Mouse (Mus musculus) lung, embryonic 16.5 days (tissue): ENCODE measurements around the gene Kctd21. TPM values are rescaled to one million over a fixed set of nuclear protein-coding genes. Genes with fewer than 3 reads are reported as not detected.

Experiments
- ATAC-seq: fragments of 200-750 bp; cut with Nextera tagmentation; 2 replicates; pipeline ENCODE4 v1.8.0; 2017; ENCODE audit warnings: low read depth, mild to moderate bottlenecking, moderate library complexity
- H3K27ac ChIP-seq: fragments of 300-500 bp; sonication (generic); 2 replicates; pipeline ENCODE4 v1.5.1; 2014; ENCODE audit warnings: mild to moderate bottlenecking, control low read depth, low read length
- H3K27me3 ChIP-seq: fragments of 300-500 bp; sonication (generic); 2 replicates; pipeline ENCODE4 v1.6.1; 2014; ENCODE audit warnings: low read depth, low read length, mixed read lengths; ENCODE audit not compliant: control insufficient read depth, insufficient read depth
- H3K36me3 ChIP-seq: fragments of 300-500 bp; sonication (generic); 2 replicates; pipeline ENCODE4 v1.6.1; 2014; ENCODE audit warnings: low read length; ENCODE audit not compliant: control insufficient read depth, insufficient read depth
- H3K4me1 ChIP-seq: fragments of 300-500 bp; sonication (generic); replicated peaks from 2 replicates; pipeline ENCODE4 v1.6.1; 2014; ENCODE audit warnings: low read length, mixed read lengths; ENCODE audit not compliant: control insufficient read depth, insufficient read depth
- H3K4me2 ChIP-seq: fragments of 300-500 bp; sonication (generic); 2 replicates; pipeline ENCODE4 v1.6.1; 2014; ENCODE audit warnings: low read depth, low read length, control low read depth
- H3K4me3 ChIP-seq: fragments of 300-500 bp; sonication (generic); 2 replicates; pipeline ENCODE4 v1.5.1; 2014; ENCODE audit warnings: mild to moderate bottlenecking, low read length, control low read depth
- H3K9ac ChIP-seq: fragments of 300-500 bp; sonication (generic); 2 replicates; pipeline ENCODE4 v1.6.1; 2014; ENCODE audit warnings: low read length, control low read depth
- H3K9me3 ChIP-seq: fragments of 300-500 bp; sonication (generic); 2 replicates; pipeline ENCODE4 v1.6.1; 2016; ENCODE audit warnings: low read length; ENCODE audit not compliant: control insufficient read depth
- WGBS: fragments of 180-500 bp; shearing (Covaris S2); extraction: QIAGEN DNeasy Blood & Tissue Kit; methylation state at CpG from one replicate; pipeline ENCODE4 v1.1.7; 2014; 5-methylcytosine and 5-hydroxymethylcytosine counted together
- polyA plus RNA-seq: library from polyadenylated mRNA; unstranded; fragments of >200 nt; fragmentation: Nextera tagmentation; extraction: Ambion mirVana; gene quantifications from 2 replicates; pipeline ENCODE4 v1.2.1, GENCODE M21; 2015

The Kctd21 gene
- polyA plus RNA-seq, 1 experiment from 2014 or later, result 5.5 TPM

- no peaks in the 10 kb centered on the region for H3K9me3 ChIP-seq
- H3K27ac ChIP-seq, result no peak overlapping the region
- H3K27me3 ChIP-seq, result no peaks in the 10 kb centered on the region
- 84% methylated on average over 7 of the region's 7 CpGs for WGBS
- ATAC-seq, result peak; percentile 63; the same call in 1 of the 2 replicates
- no peak overlapping the region for H3K4me3 ChIP-seq
- H3K4me1 ChIP-seq, result peaks cover 4% of the 10 kb centered on the region; the same call in 1 of the 2 replicates
- no peak overlapping the region for H3K9ac ChIP-seq
- H3K36me3 ChIP-seq, result peaks cover 64% of the 10 kb centered on the region
- no peak overlapping the region for H3K4me2 ChIP-seq
These were observed 54.1 kb downstream of the Kctd21 start for GRCm38 (mm10) chr7:97386106-97386805.

DNA sequence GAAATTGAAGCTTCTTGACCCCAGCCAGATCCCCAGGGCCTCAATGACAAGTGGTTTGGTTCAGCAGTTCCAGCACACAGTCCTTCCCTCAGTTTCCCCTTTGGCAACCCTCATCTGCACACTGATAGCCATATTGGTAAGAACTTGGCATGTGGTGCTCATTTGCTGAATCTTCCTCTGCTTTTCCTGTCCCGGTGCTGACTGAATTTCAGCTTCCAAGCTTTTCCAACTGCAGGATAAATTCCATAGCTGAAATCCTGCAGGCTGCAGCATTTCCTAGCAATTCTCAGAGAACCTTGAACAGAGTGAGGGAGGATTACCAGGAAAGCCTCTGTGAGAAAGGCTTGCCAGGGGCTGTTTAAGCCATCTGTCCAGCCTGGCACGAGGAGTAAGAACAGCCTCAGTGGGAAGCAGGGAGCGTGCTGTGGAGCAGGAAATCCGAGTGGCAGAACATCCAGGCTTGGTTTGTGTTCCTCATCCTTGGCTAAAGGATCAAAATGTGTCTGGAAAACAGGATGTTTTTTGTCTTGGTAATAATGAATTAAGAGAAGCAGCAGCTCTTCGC lies 54.8 kb downstream of the Kctd21 start:
- no peak overlapping the region for H3K9ac ChIP-seq
- H3K27me3 ChIP-seq, result no peaks in the 10 kb centered on the region
- H3K4me3 ChIP-seq, result no peak overlapping the region
- H3K27ac ChIP-seq, result peak overlapping the region; percentile 12; the same call in 1 of the 2 replicates
- WGBS, result 89% methylated on average over 5 of the region's 5 CpGs
- no peaks in the 10 kb centered on the region for H3K9me3 ChIP-seq
- no peak for ATAC-seq
- H3K4me1 ChIP-seq, result peaks cover 7% of the 10 kb centered on the region; the same call in 1 of the 2 replicates
- H3K4me2 ChIP-seq, result no peak overlapping the region
- H3K36me3 ChIP-seq, result peaks cover 59% of the 10 kb centered on the region

GRCm38 (mm10) chr7:97387561-97388147 lies 55.5 kb downstream of the Kctd21 start:
- H3K9me3 ChIP-seq, result no peaks in the 10 kb centered on the region
- no peak overlapping the region for H3K27ac ChIP-seq
- H3K4me2 ChIP-seq, result no peak overlapping the region
- H3K36me3 ChIP-seq, result peaks cover 57% of the 10 kb centered on the region
- WGBS, result 92% methylated on average over 8 of the region's 8 CpGs
- peaks cover 12% of the 10 kb centered on the region; the same call in 1 of the 2 replicates for H3K4me1 ChIP-seq
- H3K9ac ChIP-seq, result no peak overlapping the region
- no peak overlapping the region for H3K4me3 ChIP-seq
- H3K27me3 ChIP-seq, result no peaks in the 10 kb centered on the region
- ATAC-seq, result no peak

GRCm38 (mm10) chr7:97388541-97388940 lies 56.4 kb downstream of the Kctd21 start:
- WGBS, result 86% methylated on average over 4 of the region's 4 CpGs
- no peak for ATAC-seq

GRCm38 (mm10) chr7:97391293-97392078 lies 59.4 kb downstream of the Kctd21 start:
- H3K36me3 ChIP-seq, result peaks cover 37% of the 10 kb centered on the region
- ATAC-seq, result peak; percentile 84
- H3K4me1 ChIP-seq, result peaks cover 12% of the 10 kb centered on the region; the same call in 1 of the 2 replicates
- H3K4me3 ChIP-seq, result no peak overlapping the region
- H3K27me3 ChIP-seq, result no peaks in the 10 kb centered on the region
- H3K27ac ChIP-seq, result peak overlapping the region; percentile 82
- no peaks in the 10 kb centered on the region for H3K9me3 ChIP-seq
- WGBS, result 49% methylated on average over 13 of the region's 13 CpGs
- H3K9ac ChIP-seq, result no peak overlapping the region; the same call in 1 of the 2 replicates
- H3K4me2 ChIP-seq, result peak overlapping the region; percentile 8; the same call in 1 of the 2 replicates

More at GRCm38 (mm10) chr7:97388541-97388940, 56.4 kb downstream of the Kctd21 start:
- no peak overlapping the region for H3K27ac ChIP-seq
- no peak overlapping the region for H3K4me2 ChIP-seq
- peaks cover 57% of the 10 kb centered on the region for H3K36me3 ChIP-seq
- peaks cover 12% of the 10 kb centered on the region; the same call in 1 of the 2 replicates for H3K4me1 ChIP-seq
- no peak overlapping the region for H3K4me3 ChIP-seq
- no peaks in the 10 kb centered on the region for H3K9me3 ChIP-seq
- no peak overlapping the region for H3K9ac ChIP-seq
- H3K27me3 ChIP-seq, result no peaks in the 10 kb centered on the region

- Histone ChIP-seq H3K36me3 (peaks cover 33% of the 10 kb centered on the region), H3K27me3 (no peaks in the 10 kb centered on the region), H3K4me1 (peaks cover 12% of the 10 kb centered on the region; the same call in 1 of the 2 replicates), H3K4me3 (no peak overlapping the region), H3K27ac (peak overlapping the region; percentile 82), H3K9ac (no peak overlapping the region), H3K4me2 (0 out of 2 replicates have a peak overlapping the region, but pooled peaks have one; percentile 8), H3K9me3 (no peaks in the 10 kb centered on the region)
- ATAC-seq, result peak; percentile 49
- WGBS, result 46% methylated on average over 6 of the region's 6 CpGs
These were observed 59.9 kb downstream of the Kctd21 start for GRCm38 (mm10) chr7:97392079-97392445.

GRCm38 (mm10) chr7:97394375-97394774 lies 62.2 kb downstream of the Kctd21 start:
- peaks cover 18% of the 10 kb centered on the region for H3K36me3 ChIP-seq
- no peak overlapping the region for H3K27ac ChIP-seq
- no peak overlapping the region for H3K4me2 ChIP-seq
- H3K9ac ChIP-seq, result no peak overlapping the region
- no peaks in the 10 kb centered on the region for H3K27me3 ChIP-seq
- no peaks in the 10 kb centered on the region for H3K9me3 ChIP-seq
- no peak overlapping the region for H3K4me3 ChIP-seq
- H3K4me1 ChIP-seq, result peaks cover 12% of the 10 kb centered on the region; the same call in 1 of the 2 replicates
- WGBS, result 66% methylated on average over 2 of the region's 2 CpGs
- no peak for ATAC-seq

DNA sequence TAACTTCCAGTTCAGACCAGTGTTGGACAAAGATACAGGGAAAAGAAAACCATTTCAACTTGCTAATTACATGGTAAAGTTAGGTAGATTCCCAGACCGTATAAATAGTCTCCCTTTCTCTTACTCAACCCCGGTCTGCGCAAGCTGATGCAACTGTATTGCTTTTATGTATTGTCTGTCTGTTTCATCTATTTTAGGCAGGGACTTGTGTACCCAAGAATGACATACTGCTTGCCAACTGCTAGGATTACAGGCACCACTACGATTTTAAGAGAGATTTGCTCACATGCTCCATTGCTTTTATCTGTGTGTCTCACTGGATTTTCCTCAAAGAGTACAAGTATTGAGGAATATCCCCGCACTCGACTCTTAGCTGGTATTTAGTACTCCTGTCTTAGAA lies 66.8 kb downstream of the Kctd21 start:
- ATAC-seq, result no peak
- peaks cover 11% of the 10 kb centered on the region for H3K4me1 ChIP-seq
- H3K9me3 ChIP-seq, result no peaks in the 10 kb centered on the region
- WGBS, result 89% methylated on average over 6 of the region's 6 CpGs
- no peak overlapping the region for H3K27ac ChIP-seq
- H3K4me2 ChIP-seq, result no peak overlapping the region
- H3K9ac ChIP-seq, result no peak overlapping the region
- no peak overlapping the region for H3K4me3 ChIP-seq
- no peaks in the 10 kb centered on the region for H3K36me3 ChIP-seq
- no peaks in the 10 kb centered on the region for H3K27me3 ChIP-seq
